Mouse (Mus musculus): ENCODE data around the gene Foxp1. TPM values are rescaled to one million over a fixed set of nuclear protein-coding genes. Genes with fewer than 3 reads are reported as not detected.

The Foxp1 gene
- total and polyA plus RNA-seq, 3 experiments, result 16.1 to 42.0 TPM; not detected in 1

GRCm38 (mm10) chr6:99056379-99056778 lies 466.1 kb downstream of the Foxp1 start:
- Histone ChIP-seq H3K9ac (ENCODE audit: control insufficient read depth, low read depth, low read length, poor library complexity, severe bottlenecking) (no peak overlapping the region), H3K36me3 (ENCODE audit: control insufficient read depth in 1 of 2, insufficient read depth in 2 of 2, low read length in 2 of 2) (no peaks in the 10 kb centered on the region), H3K9me3 (replicated peaks; ENCODE audit: insufficient read depth, low read length) (no peaks in the 10 kb centered on the region), H3K27me3 (ENCODE audit: control insufficient read depth in 1 of 2, insufficient read depth in 2 of 2, low read length in 2 of 2) (no peaks in the 10 kb centered on the region), H3K4me3 (ENCODE audit: control insufficient read depth in 1 of 2, insufficient read depth in 1 of 2, low read depth in 2 of 2, low read length in 2 of 2) (no peak overlapping the region), H3K4me1 (ENCODE audit: control insufficient read depth in 1 of 2, insufficient read depth in 2 of 2, low read length in 2 of 2) (no peaks in the 10 kb centered on the region), H3K27ac (ENCODE audit: control insufficient read depth, low read depth, low read length) (no peak overlapping the region), H3K79me2 (ENCODE audit: control insufficient read depth, insufficient read depth, low read length, poor library complexity) (no peaks in the 10 kb centered on the region)
- TF ChIP-seq NELFE (IDR thresholded peaks at IDR 0.05; ENCODE audit: low read depth, low read length) (no peak), BHLHE40 (IDR thresholded peaks at IDR 0.05; ENCODE audit: borderline replicate concordance, low read depth, low read length) (no peak)
- no peak for DNase-seq (ENCODE audit: low read depth, low spot score)

GRCm38 (mm10) chr6:99053998-99054397 lies 468.5 kb downstream of the Foxp1 start:
- no peaks in the 10 kb centered on the region for H3K27me3 ChIP-seq (ENCODE audit: control insufficient read depth in 1 of 2, insufficient read depth in 2 of 2, low read length in 2 of 2)
- no peaks in the 10 kb centered on the region for H3K36me3 ChIP-seq (ENCODE audit: control insufficient read depth in 1 of 2, insufficient read depth in 2 of 2, low read length in 2 of 2)
- no peaks in the 10 kb centered on the region for H3K9me3 ChIP-seq (replicated peaks; ENCODE audit: insufficient read depth, low read length)
- TF ChIP-seq HCFC1 (IDR thresholded peaks at IDR 0.05; ENCODE audit: low read depth, low read length) (no peak), GATA1 (IDR thresholded peaks at IDR 0.05; ENCODE audit: low read depth, low read length) (no peak), MAZ (IDR thresholded peaks at IDR 0.05; ENCODE audit: low read depth, low read length) (no peak), ZKSCAN1 (IDR thresholded peaks at IDR 0.05; ENCODE audit: low read depth, low read length) (no peak), USF1 (IDR thresholded peaks at IDR 0.05; ENCODE audit: low read depth, low read length) (no peak), POLR2A (IDR thresholded peaks at IDR 0.05; ENCODE audit: control insufficient read depth in 1 of 2, insufficient read depth in 1 of 2, low read depth in 1 of 2, low read length in 2 of 2, poor library complexity in 1 of 2) (no peak), USF2 (IDR thresholded peaks at IDR 0.05; ENCODE audit: borderline replicate concordance in 1 of 2, insufficient read depth in 1 of 2, low read depth in 1 of 2, low read length in 2 of 2) (no peak), TAL1 (IDR thresholded peaks at IDR 0.05; ENCODE audit: low read length) (no peak), CHD2 (IDR thresholded peaks at IDR 0.05; ENCODE audit: low read length) (no peak), RAD21 (IDR thresholded peaks at IDR 0.05; ENCODE audit: low read depth, low read length) (no peak), SIN3A (IDR thresholded peaks at IDR 0.05; ENCODE audit: low read length) (no peak), SMC3 (IDR thresholded peaks at IDR 0.05; ENCODE audit: low read depth, low read length) (no peak)
- H3K27ac ChIP-seq (ENCODE audit: control insufficient read depth, low read depth, low read length), result no peak overlapping the region
- no peaks in the 10 kb centered on the region for H3K79me2 ChIP-seq (ENCODE audit: control insufficient read depth, insufficient read depth, low read length, poor library complexity)
- no peaks in the 10 kb centered on the region for H3K4me1 ChIP-seq (ENCODE audit: control insufficient read depth in 1 of 2, insufficient read depth in 2 of 2, low read length in 2 of 2)
- DNase-seq (ENCODE audit: low read depth, low spot score), result no peak
- no peak overlapping the region for H3K9ac ChIP-seq (ENCODE audit: control insufficient read depth, low read depth, low read length, poor library complexity, severe bottlenecking)
- H3K4me3 ChIP-seq (ENCODE audit: control insufficient read depth in 1 of 2, insufficient read depth in 1 of 2, low read depth in 2 of 2, low read length in 2 of 2), result no peak overlapping the region

GRCm38 (mm10) chr6:99053111-99053510 lies 469.4 kb downstream of the Foxp1 start:
- TF ChIP-seq CHD1 (IDR thresholded peaks at IDR 0.05; ENCODE audit: low read depth, low read length) (no peak), ZKSCAN1 (IDR thresholded peaks at IDR 0.05; ENCODE audit: low read depth, low read length) (no peak), ZC3H11A (IDR thresholded peaks at IDR 0.05; ENCODE audit: low read depth, low read length) (no peak), ELF1 (IDR thresholded peaks at IDR 0.05; ENCODE audit: low read depth, low read length) (no peak), POLR2A (IDR thresholded peaks at IDR 0.05; ENCODE audit: control insufficient read depth in 1 of 2, insufficient read depth in 1 of 2, low read depth in 1 of 2, low read length in 2 of 2, poor library complexity in 1 of 2) (no peak)
- Histone ChIP-seq H3K4me1 (ENCODE audit: control insufficient read depth in 1 of 2, insufficient read depth in 2 of 2, low read length in 2 of 2) (no peaks in the 10 kb centered on the region), H3K27ac (ENCODE audit: control insufficient read depth, low read depth, low read length) (no peak overlapping the region), H3K9me3 (replicated peaks; ENCODE audit: insufficient read depth, low read length) (no peaks in the 10 kb centered on the region), H3K36me3 (ENCODE audit: control insufficient read depth in 1 of 2, insufficient read depth in 2 of 2, low read length in 2 of 2) (no peaks in the 10 kb centered on the region), H3K4me3 (ENCODE audit: control insufficient read depth in 1 of 2, insufficient read depth in 1 of 2, low read depth in 2 of 2, low read length in 2 of 2) (no peak overlapping the region), H3K27me3 (ENCODE audit: control insufficient read depth in 1 of 2, insufficient read depth in 2 of 2, low read length in 2 of 2) (no peaks in the 10 kb centered on the region), H3K9ac (ENCODE audit: control insufficient read depth, low read depth, low read length, poor library complexity, severe bottlenecking) (no peak overlapping the region), H3K79me2 (ENCODE audit: control insufficient read depth, insufficient read depth, low read length, poor library complexity) (no peaks in the 10 kb centered on the region)
- DNase-seq (ENCODE audit: low read depth, low spot score), result no peak

Measured in MEL (cell line).